Mouse (Mus musculus) macrophage (primary cell): ENCODE measurements around the gene Aak1. TPM values are rescaled to one million over a fixed set of nuclear protein-coding genes. Genes with fewer than 3 reads are reported as not detected.
A peak's percentile ranks its signal among the peaks of the same experiment; 100 is the strongest.

Source experiments
- H3K27ac ChIP-seq: fragments of 350-480 bp; formaldehyde crosslinking; 2 replicates; pipeline ENCODE4 v1.9.0; 2021
- H3K36me3 ChIP-seq: fragments of 350-480 bp; formaldehyde crosslinking; 2 replicates; pipeline ENCODE4 v1.9.0; 2021; ENCODE audit errors: inconsistent target
- H3K4me3 ChIP-seq: fragments of 350-480 bp; formaldehyde crosslinking; 2 replicates; pipeline ENCODE4 v1.9.0; 2021; ENCODE audit errors: inconsistent target
- H3K79me2 ChIP-seq: fragments of 350-480 bp; formaldehyde crosslinking; 2 replicates; pipeline ENCODE4 v1.9.0; 2021; ENCODE audit errors: inconsistent target
- WGBS: methylation state at CpG from one replicate; pipeline ENCODE4 v1.1.7; 2026; ENCODE audit warnings: inconsistent platforms; ENCODE audit not compliant: missing documents; 5-methylcytosine and 5-hydroxymethylcytosine counted together
- polyA plus RNA-seq: library from polyadenylated mRNA; stranded (reverse); fragments of 250-400 nt; gene quantifications from 3 replicates; pipeline ENCODE4 v1.2.4, GENCODE M21; 2018; ENCODE audit warnings: inconsistent platforms
- total RNA-seq, 78 experiments: library from RNA; depleted of rRNA; stranded (reverse); fragments of 250-400 nt; gene quantifications; 1 replicate in 9 of 78; 2 replicates in 24 of 78; 3 replicates in 43 of 78; 4 replicates in 2 of 78; pipeline ENCODE4 v1.2.4; 2018; ENCODE audit warnings: inconsistent platforms in 56 of 78

Aak1 gene
- 100 to 1,000 TPM in 17 of 26 experiments, 10 to 100 TPM in 9; 72.7 to 148 (median 113) TPM for total RNA-seq (2018; cell fraction: chromatin; rRNA removed)
- 10 to 100 TPM; 31.2 to 67.2 (median 45.8) TPM for total RNA-seq (2018; cell fraction: cytosol; rRNA removed)
- total RNA-seq (2018; cell fraction: nucleus; rRNA removed) = 100 to 1,000 TPM in 3 of 26 experiments, 10 to 100 TPM in 23; 37.8 to 137 (median 72.5) TPM
- 14.9 to 27.6 TPM (median 23.2 TPM) in 3 replicates for polyA plus RNA-seq

- peaks cover 45% of the 10 kb centered on the region for H3K79me2 ChIP-seq
- H3K27ac ChIP-seq = peak within 1 kb of the TSS; percentile 91
- under 1% methylated on average over 60 of the region's 60 CpGs for WGBS
- no peaks in the 10 kb centered on the region for H3K36me3 ChIP-seq
- peak within 1 kb of the TSS; percentile 91 for H3K4me3 ChIP-seq
These were observed at the start of gene Aak1 for GRCm38 (mm10) chr6:86848915-86849644. TSS of gene Aak1 (plus strand) at chr6:86849517.

GRCm38 (mm10) chr6:86800467-86800866 is 48.9 kb upstream of the Aak1 start:
- no peaks in the 10 kb centered on the region for H3K36me3 ChIP-seq
- no peak overlapping the region for H3K27ac ChIP-seq
- 100% methylated on average over 3 of the region's 3 CpGs for WGBS
- H3K4me3 ChIP-seq = no peak overlapping the region
- H3K79me2 ChIP-seq = no peaks in the 10 kb centered on the region

- H3K4me3 ChIP-seq = no peak overlapping the region
- no peak overlapping the region for H3K27ac ChIP-seq
These were observed 47.9 kb upstream of the Aak1 start for GRCm38 (mm10) chr6:86801431-86801830.

GRCm38 (mm10) chr6:86804646-86805045 is 44.7 kb upstream of the Aak1 start:
- H3K27ac ChIP-seq = no peak overlapping the region
- no peak overlapping the region for H3K4me3 ChIP-seq
- no peaks in the 10 kb centered on the region for H3K36me3 ChIP-seq
- WGBS = 88% methylated on average over 3 of the region's 3 CpGs
- H3K79me2 ChIP-seq = no peaks in the 10 kb centered on the region

More at GRCm38 (mm10) chr6:86801431-86801830, 47.9 kb upstream of the Aak1 start:
- Histone ChIP-seq H3K79me2 (no peaks in the 10 kb centered on the region), H3K36me3 (no peaks in the 10 kb centered on the region)
- 74% methylated on average over 11 of the region's 11 CpGs for WGBS

- 1% methylated on average over 5 of the region's 5 CpGs for WGBS
These were observed 42.7 kb upstream of the Aak1 start for GRCm38 (mm10) chr6:86806455-86807086.

GRCm38 (mm10) chr6:86812919-86813318 is 36.4 kb upstream of the Aak1 start:
- Histone ChIP-seq H3K36me3 (no peaks in the 10 kb centered on the region), H3K4me3 (no peak overlapping the region), H3K27ac (no peak overlapping the region), H3K79me2 (no peaks in the 10 kb centered on the region)
- WGBS = 45% methylated on average over 4 of the region's 4 CpGs

More at GRCm38 (mm10) chr6:86806455-86807086, 42.7 kb upstream of the Aak1 start:
- Histone ChIP-seq H3K27ac (no peak overlapping the region), H3K36me3 (no peaks in the 10 kb centered on the region), H3K79me2 (no peaks in the 10 kb centered on the region), H3K4me3 (no peak overlapping the region)

GRCm38 (mm10) chr6:86813341-86813740 is 36.0 kb upstream of the Aak1 start:
- no peaks in the 10 kb centered on the region for H3K36me3 ChIP-seq
- H3K27ac ChIP-seq = no peak overlapping the region
- H3K4me3 ChIP-seq = no peak overlapping the region
- 48% methylated on average over 3 of the region's 3 CpGs for WGBS
- H3K79me2 ChIP-seq = no peaks in the 10 kb centered on the region

GRCm38 (mm10) chr6:86814926-86815325 is 34.4 kb upstream of the Aak1 start:
- 95% methylated on average over 3 of the region's 3 CpGs for WGBS
- Histone ChIP-seq H3K4me3 (no peak overlapping the region), H3K36me3 (no peaks in the 10 kb centered on the region), H3K27ac (no peak overlapping the region), H3K79me2 (no peaks in the 10 kb centered on the region)

- Histone ChIP-seq H3K36me3 (no peaks in the 10 kb centered on the region), H3K4me3 (no peak overlapping the region), H3K27ac (no peak overlapping the region), H3K79me2 (no peaks in the 10 kb centered on the region)
- WGBS = 91% methylated on average over 6 of the region's 7 CpGs
These were observed 33.9 kb upstream of the Aak1 start for GRCm38 (mm10) chr6:86815436-86815835.

- H3K79me2 ChIP-seq = no peaks in the 10 kb centered on the region
- H3K4me3 ChIP-seq = no peak overlapping the region
- 25% methylated on average over 8 of the region's 8 CpGs for WGBS
- no peak overlapping the region for H3K27ac ChIP-seq
- H3K36me3 ChIP-seq = no peaks in the 10 kb centered on the region
These were observed 32.7 kb upstream of the Aak1 start for GRCm38 (mm10) chr6:86816586-86816985.

GRCm38 (mm10) chr6:86818914-86819313 is 30.4 kb upstream of the Aak1 start:
- WGBS = 89% methylated on average over 4 of the region's 4 CpGs
- Histone ChIP-seq H3K27ac (no peak overlapping the region), H3K79me2 (no peaks in the 10 kb centered on the region), H3K36me3 (no peaks in the 10 kb centered on the region), H3K4me3 (no peak overlapping the region)

GRCm38 (mm10) chr6:86819926-86820325 is 29.4 kb upstream of the Aak1 start:
- 89% methylated on average over 5 of the region's 5 CpGs for WGBS
- no peak overlapping the region for H3K4me3 ChIP-seq
- no peak overlapping the region for H3K27ac ChIP-seq
- no peaks in the 10 kb centered on the region for H3K36me3 ChIP-seq
- H3K79me2 ChIP-seq = no peaks in the 10 kb centered on the region

GRCm38 (mm10) chr6:86820690-86821089 is 28.6 kb upstream of the Aak1 start:
- WGBS = 71% methylated on average over 7 of the region's 7 CpGs
- no peaks in the 10 kb centered on the region for H3K79me2 ChIP-seq
- no peak overlapping the region for H3K27ac ChIP-seq
- H3K4me3 ChIP-seq = no peak overlapping the region
- no peaks in the 10 kb centered on the region for H3K36me3 ChIP-seq

- Histone ChIP-seq H3K79me2 (no peaks in the 10 kb centered on the region), H3K4me3 (no peak overlapping the region), H3K27ac (peak overlapping the region; percentile 24), H3K36me3 (no peaks in the 10 kb centered on the region)
- WGBS = 16% methylated on average over 19 of the region's 19 CpGs
These were observed 26.8 kb upstream of the Aak1 start for GRCm38 (mm10) chr6:86822285-86823050.
